Mouse (Mus musculus) small intestine, adult 2 months (tissue): Measurements from ENCODE around the gene Dop1b. TPM values are rescaled to one million over a fixed set of nuclear protein-coding genes. Genes with fewer than 3 reads are reported as not detected.

Experiments used
- H3K27ac ChIP-seq: fragments of 200-500 bp; 2 replicates; pipeline ENCODE4 v1.5.1; 2012; ENCODE audit warnings: low read depth, low read length, control low read depth, inconsistent platforms; ENCODE audit not compliant: insufficient read depth
- H3K27me3 ChIP-seq: fragments of 200-500 bp; 2 replicates; pipeline ENCODE4 v1.6.1; 2012; ENCODE audit warnings: mild to moderate bottlenecking, moderate library complexity, low read length, inconsistent platforms; ENCODE audit not compliant: control insufficient read depth, insufficient read depth
- H3K36me3 ChIP-seq: fragments of 200-500 bp; 2 replicates; pipeline ENCODE4 v1.6.1; 2012; ENCODE audit warnings: mild to moderate bottlenecking, low read length, control low read depth, inconsistent platforms; ENCODE audit not compliant: control insufficient read depth, insufficient read depth
- H3K4me1 ChIP-seq: fragments of 200-500 bp; 2 replicates; pipeline ENCODE4 v1.6.1; 2012; ENCODE audit warnings: low read length, inconsistent platforms, mixed read lengths; ENCODE audit not compliant: control insufficient read depth, insufficient read depth, insufficient read length
- H3K4me3 ChIP-seq: fragments of 200-500 bp; 2 replicates; pipeline ENCODE4 v1.5.1; 2012; ENCODE audit warnings: low read depth, mild to moderate bottlenecking, control low read depth, inconsistent platforms, low read length, moderate library complexity
- CTCF ChIP-seq: fragments of 200-500 bp; IDR thresholded peaks from 2 replicates; pipeline ENCODE4 v1.5.1; 2012; ENCODE audit warnings: low read depth, mild to moderate bottlenecking, control low read depth, inconsistent platforms, low read length, moderate library complexity, mixed read lengths; ENCODE audit not compliant: insufficient replicate concordance, insufficient read length; ENCODE audit errors: extremely low read depth
- POLR2A ChIP-seq: fragments of 200-500 bp; IDR thresholded peaks from 2 replicates; pipeline ENCODE4 v1.6.1; 2012; ENCODE audit warnings: low read depth, mild to moderate bottlenecking, control low read depth, inconsistent platforms, low read length, moderate library complexity
- WGBS: fragments of 180-500 bp; shearing (Covaris S2); methylation state at CpG from one replicate; pipeline ENCODE4 v1.1.7; 2018; 5-methylcytosine and 5-hydroxymethylcytosine counted together
- polyA plus RNA-seq: library from polyadenylated mRNA; depleted of rRNA; stranded (reverse); fragments of >200 nt; gene quantifications from 2 replicates; pipeline ENCODE4 v1.2.3, GENCODE M21; 2012

Dop1b gene
- polyA plus RNA-seq, 1 experiment = 94.1 TPM

- WGBS = 86% methylated on average over 9 of the region's 9 CpGs
- Histone ChIP-seq H3K36me3 (peaks cover 13% of the 10 kb centered on the region), H3K27me3 (no peaks in the 10 kb centered on the region), H3K27ac (no peak overlapping the region), H3K4me1 (peaks cover 44% of the 10 kb centered on the region), H3K4me3 (no peak overlapping the region)
- TF ChIP-seq POLR2A (no peak), CTCF (no peak)
Observed at GRCm38 (mm10) chr16:93728676-93729075, 17.0 kb downstream of the Dop1b start.

DNA sequence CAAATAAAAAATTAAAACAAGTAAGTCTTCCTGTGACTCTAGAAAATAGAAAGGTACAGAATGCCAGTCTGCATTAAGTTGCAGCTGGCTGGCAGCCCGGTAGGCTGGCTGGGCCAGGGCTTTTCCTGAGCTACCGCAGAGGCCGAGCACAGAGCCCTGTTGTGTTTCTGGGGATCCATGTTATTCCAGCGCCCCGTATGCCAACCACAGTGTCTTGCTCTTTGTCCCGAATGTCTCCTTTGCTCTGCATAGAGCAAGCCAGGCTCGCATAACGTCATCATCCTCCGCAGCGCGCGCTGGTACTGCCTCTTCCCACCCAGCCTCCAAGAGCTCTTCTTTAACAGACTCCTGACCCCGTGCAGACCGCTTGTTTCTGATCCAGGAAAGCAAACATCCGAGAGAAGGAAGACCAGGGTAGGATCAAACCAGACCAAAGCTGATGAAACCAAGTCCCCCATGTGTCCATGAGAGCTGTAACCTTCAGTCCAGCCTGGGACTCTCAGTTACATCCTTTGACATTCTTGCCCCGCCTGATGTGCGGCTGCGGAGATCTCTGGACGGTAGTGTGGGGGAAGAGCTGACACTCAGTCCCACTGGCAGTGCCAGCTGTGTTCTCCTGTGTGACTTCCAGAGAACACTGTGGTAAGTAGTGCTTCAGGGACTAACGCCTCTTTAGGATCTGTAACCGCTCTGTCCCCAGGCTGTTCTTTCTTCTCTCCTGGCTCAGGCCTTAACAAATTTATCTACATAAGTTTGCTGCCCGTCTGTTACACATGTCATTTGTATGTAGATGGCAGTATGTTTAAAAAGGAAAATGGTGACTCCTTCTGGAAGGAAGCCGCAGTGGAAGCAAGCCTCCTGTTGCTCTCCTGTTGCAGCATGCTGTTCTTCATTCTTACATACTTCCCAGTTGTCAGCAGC lies 18.4 kb downstream of the Dop1b start:
- WGBS = 89% methylated on average over 23 of the region's 23 CpGs
- H3K27me3 ChIP-seq = no peaks in the 10 kb centered on the region
- no peak overlapping the region for H3K4me3 ChIP-seq
- peaks cover 18% of the 10 kb centered on the region for H3K36me3 ChIP-seq
- peaks cover 46% of the 10 kb centered on the region for H3K4me1 ChIP-seq
- TF ChIP-seq POLR2A (no peak), CTCF (no peak)
- H3K27ac ChIP-seq = peak overlapping the region; percentile 21; the same call in 1 of the 2 replicates

DNA sequence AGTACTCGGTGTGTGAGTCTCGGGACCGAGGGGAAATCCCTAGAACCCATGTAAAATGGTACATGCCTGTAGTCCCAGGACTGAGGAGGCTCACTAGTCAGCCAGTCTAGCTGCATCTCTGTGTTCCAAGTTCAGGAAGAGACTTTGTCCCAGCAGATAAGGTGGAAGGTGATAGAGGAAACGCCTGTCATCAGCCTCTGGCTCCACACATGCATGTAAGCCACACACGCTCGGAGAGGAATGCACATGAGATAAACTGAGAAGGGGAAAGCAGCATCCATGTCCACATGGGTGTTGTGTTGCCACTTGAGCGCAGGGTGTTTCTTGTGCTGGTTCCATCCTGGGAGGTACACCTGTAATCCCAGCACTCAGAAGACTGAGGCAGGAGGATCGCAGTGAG lies 19.6 kb downstream of the Dop1b start:
- 48% methylated on average over 8 of the region's 8 CpGs for WGBS
- H3K4me1 ChIP-seq = peaks cover 40% of the 10 kb centered on the region
- no peak for TF ChIP-seq CTCF
- TF ChIP-seq POLR2A = no peak
- H3K4me3 ChIP-seq = no peak overlapping the region
- no peaks in the 10 kb centered on the region for H3K27me3 ChIP-seq
- H3K27ac ChIP-seq = peak overlapping the region; percentile 21; the same call in 1 of the 2 replicates
- H3K36me3 ChIP-seq = peaks cover 22% of the 10 kb centered on the region

GRCm38 (mm10) chr16:93732875-93733569 lies 21.3 kb downstream of the Dop1b start:
- H3K27me3 ChIP-seq = no peaks in the 10 kb centered on the region
- H3K36me3 ChIP-seq = peaks cover 22% of the 10 kb centered on the region
- TF ChIP-seq CTCF (no peak), POLR2A (no peak)
- H3K4me3 ChIP-seq = peak overlapping the region; percentile 21
- WGBS = 31% methylated on average over 18 of the region's 18 CpGs
- peak overlapping the region; percentile 93 for H3K27ac ChIP-seq
- H3K4me1 ChIP-seq = peaks cover 40% of the 10 kb centered on the region

- Histone ChIP-seq H3K27me3 (no peaks in the 10 kb centered on the region), H3K4me1 (peaks cover 28% of the 10 kb centered on the region), H3K36me3 (peaks cover 54% of the 10 kb centered on the region), H3K27ac (no peak overlapping the region), H3K4me3 (no peak overlapping the region)
- WGBS = 92% methylated on average over 11 of the region's 11 CpGs
- no peak for TF ChIP-seq CTCF
- no peak for TF ChIP-seq POLR2A
Observed at GRCm38 (mm10) chr16:93739251-93739650, 27.5 kb downstream of the Dop1b start.

GRCm38 (mm10) chr16:93742903-93743302 lies 31.2 kb downstream of the Dop1b start:
- H3K27ac ChIP-seq = no peak overlapping the region
- no peak for TF ChIP-seq CTCF
- no peak for TF ChIP-seq POLR2A
- WGBS = 33% methylated on average over 1 of the region's 1 CpGs
- peaks cover 28% of the 10 kb centered on the region for H3K4me1 ChIP-seq
- no peak overlapping the region for H3K4me3 ChIP-seq
- no peaks in the 10 kb centered on the region for H3K27me3 ChIP-seq
- peaks cover 43% of the 10 kb centered on the region for H3K36me3 ChIP-seq

DNA sequence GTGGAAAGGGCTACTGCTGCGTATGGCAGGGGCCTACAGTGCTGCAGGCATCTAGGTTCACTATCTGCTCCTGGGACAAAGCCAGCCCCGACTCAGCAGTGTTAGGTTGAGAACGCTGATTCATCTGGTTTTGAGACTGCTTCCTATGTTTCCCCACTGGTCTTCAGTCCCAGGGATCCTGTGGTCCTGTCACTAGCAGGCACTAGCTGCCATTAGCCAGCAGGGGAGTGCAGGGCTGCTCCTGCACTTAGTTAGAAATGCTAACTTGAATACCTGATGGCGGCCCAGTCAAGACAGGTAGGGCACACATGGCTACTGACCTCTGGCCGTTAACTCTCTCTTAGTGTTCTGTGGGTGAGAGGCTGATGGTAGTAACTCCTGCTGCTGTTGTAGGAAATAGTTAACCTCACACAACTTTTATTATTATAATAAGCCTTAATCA lies 32.4 kb downstream of the Dop1b start:
- TF ChIP-seq POLR2A (no peak), CTCF (peak; percentile 24; the same call in 1 of the 2 replicates)
- Histone ChIP-seq H3K4me1 (peaks cover 28% of the 10 kb centered on the region), H3K27ac (peak overlapping the region; percentile 67), H3K36me3 (peaks cover 43% of the 10 kb centered on the region), H3K4me3 (no peak overlapping the region), H3K27me3 (no peaks in the 10 kb centered on the region)
- WGBS = 30% methylated on average over 5 of the region's 5 CpGs
